Mouse (Mus musculus): ENCODE measurements around the gene Ubtd2.

DNA sequence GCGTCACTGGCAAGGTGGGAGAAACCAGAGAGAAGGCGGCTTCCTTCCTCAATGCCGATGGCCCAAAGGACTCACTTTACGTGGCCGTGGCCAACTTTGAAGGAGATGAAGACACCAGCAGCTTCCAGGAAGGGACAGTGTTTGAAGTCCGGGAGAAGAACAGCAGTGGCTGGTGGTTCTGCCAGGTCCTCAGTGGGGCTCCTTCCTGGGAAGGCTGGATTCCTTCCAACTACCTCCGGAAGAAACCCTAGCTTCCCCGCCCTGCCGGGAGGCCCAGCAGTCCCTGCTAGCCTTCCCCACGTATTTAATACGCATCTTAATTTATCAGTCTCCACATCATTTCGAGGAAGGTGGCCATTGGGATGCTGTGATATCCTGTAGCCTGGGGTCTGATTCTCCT is 31.9 kb upstream of the Ubtd2 start:
- TF ChIP-seq POLR2A (IDR thresholded peaks at IDR 0.05; ENCODE audit: insufficient read depth, low read depth, low read length) (no peak), CTCF (IDR thresholded peaks at IDR 0.05; ENCODE audit: insufficient read depth, low read depth, low read length) (no peak)
